ENCODE assay signal across 11 mouse cellular contexts in genomic region chr8:108697589-108697988, GRCm38 (mm10).
A peak's percentile ranks its signal among the peaks of the same experiment; 100 is the strongest.
DNase-seq lines count a peak whose midpoint lies in the region; ATAC-seq lines count a peak whose summit lies in the region.
"Had no signal": no experiment of that assay in that cellular context is flagged by ENCODE, and none has a peak within 500 bp of the region (broad histone marks: within the 10 kb centered on the region; RNA-seq: fewer than 3 reads in every experiment).

No protein-coding gene starts in this region.

- ATAC-seq in midbrain, embryonic 16.5 days: peak; percentile 40; the same call in 1 of the 2 replicates
- ATAC-seq: Patski had no signal

- peak overlapping the region; percentile 39 for H3K4me3 ChIP-seq in hindbrain, embryonic 10.5 days
- H3K4me3 ChIP-seq in midbrain, embryonic 16.5 days (ENCODE audit: low read depth, low read length): peak overlapping the region; percentile 11

- H3K36me3 ChIP-seq in hindbrain, embryonic 10.5 days: no peaks in the 10 kb centered on the region
- H3K36me3 ChIP-seq in midbrain, embryonic 16.5 days (ENCODE audit: control insufficient read depth, insufficient read depth, low read length): no peaks in the 10 kb centered on the region

- H3K9me3 ChIP-seq in hindbrain, embryonic 10.5 days: no peaks in the 10 kb centered on the region
- H3K9me3 ChIP-seq in midbrain, embryonic 16.5 days (replicated peaks; ENCODE audit: control insufficient read depth, low read length, poor library complexity, severe bottlenecking): no peaks in the 10 kb centered on the region

- peak overlapping the region; percentile 47 for H3K4me2 ChIP-seq in midbrain, embryonic 16.5 days (ENCODE audit: low read length)

- WGBS in hindbrain, embryonic 10.5 days: under 1% methylated on average over 13 of the region's 13 CpGs
- WGBS in midbrain, embryonic 16.5 days: under 1% methylated on average over 13 of the region's 13 CpGs

- no peak overlapping the region for H3K27ac ChIP-seq in hindbrain, embryonic 10.5 days
- H3K27ac ChIP-seq in midbrain, embryonic 16.5 days (ENCODE audit: low read length): peak overlapping the region; percentile 91

- H3K9ac ChIP-seq in midbrain, embryonic 16.5 days (ENCODE audit: low read depth, low read length): peak overlapping the region; percentile 53; the same call in 1 of the 2 replicates

- peak; percentile 57 for DNase-seq in kidney, postnatal 10 days
- no peak for DNase-seq in kidney, postnatal 14 days
- peak; percentile 78 for DNase-seq in embryo, embryonic 10.5 days (ENCODE audit: low spot score)
- peak; percentile 68 for DNase-seq in hindbrain, embryonic 10.5 days (ENCODE audit: low spot score)
- DNase-seq in thymus, postnatal 4 days: no peak
- no peak for DNase-seq in gastrocnemius, postnatal 4 days (ENCODE audit: low spot score in 2 of 2)
- no peak for DNase-seq in thymus, postnatal 14 days
- DNase-seq: cerebellum, postnatal 25 days; kidney, adult 9 months had no signal

- peaks cover 87% of the 10 kb centered on the region for H3K27me3 ChIP-seq in hindbrain, embryonic 10.5 days (ENCODE audit: insufficient read depth, poor library complexity, severe bottlenecking)
- H3K27me3 ChIP-seq in midbrain, embryonic 16.5 days (ENCODE audit: control insufficient read depth, insufficient read depth, low read depth, low read length): peaks cover 5% of the 10 kb centered on the region; the same call in 1 of the 2 replicates
- H3K27me3 ChIP-seq: Patski had no signal

- peaks cover 79% of the 10 kb centered on the region for H3K4me1 ChIP-seq in hindbrain, embryonic 10.5 days (replicated peaks)
- H3K4me1 ChIP-seq in midbrain, embryonic 16.5 days (ENCODE audit: control insufficient read depth, insufficient read depth, low read length): peaks cover 37% of the 10 kb centered on the region

Comparison
In these comparisons a context has a peak if more than half of its experiments do, and no peak if none do; other contexts are left out.
1. DNase-seq: peak in kidney, postnatal 10 days (single experiment), embryo, embryonic 10.5 days (single experiment) and hindbrain, embryonic 10.5 days (single experiment); none in kidney, postnatal 14 days (single experiment), thymus, postnatal 4 days (single experiment), gastrocnemius, postnatal 4 days (0 of 2) and thymus, postnatal 14 days (single experiment).